Mouse (Mus musculus) cerebellum, adult 9-11 months (tissue): ENCODE data around the gene Fsip1.

ENCODE experiments used
- DNase-seq: peaks from one replicate; pipeline ENCODE4 v3.0.0; 2022

The Fsip1 gene

GRCm38 (mm10) chr2:118081581-118081980, 175.2 kb downstream of the Fsip1 start:
- DNase-seq = no peak
